Mouse (Mus musculus): Measurements from ENCODE around the gene Sugp1.
"Not testable (repeated sequence)": the region's sequence is repeated elsewhere in the genome, so short reads cannot be mapped to it uniquely, and the experiment has no call there.

Sugp1 gene

GRCm38 (mm10) chr8:70042583-70043455 is at the start of gene Sugp1, which contains the start of gene Mau2:
Sugp1 (plus strand) TSS chr8:70042813.
Mau2 (minus strand) TSS chr8:70042734.
- peak; percentile 98 for DNase-seq (ENCODE audit: low spot score)

- DNase-seq (ENCODE audit: low spot score): no peak
These were observed 47.2 kb upstream of the Sugp1 start for GRCm38 (mm10) chr8:69995422-69995775.

- peak; percentile 100 for DNase-seq (ENCODE audit: low spot score)
These were observed 46.6 kb upstream of the Sugp1 start, which contains the start of gene Gatad2a for GRCm38 (mm10) chr8:69995776-69996588. Gatad2a (minus strand) TSS chr8:69996384.

GRCm38 (mm10) chr8:69996589-69997285 is 45.9 kb upstream of the Sugp1 start:
- DNase-seq (ENCODE audit: low spot score): no peak

- DNase-seq (ENCODE audit: low spot score): no peak
These were observed 43.9 kb upstream of the Sugp1 start for GRCm38 (mm10) chr8:69998706-69999105.

GRCm38 (mm10) chr8:69999236-69999635 is 43.4 kb upstream of the Sugp1 start:
- no peak for DNase-seq (ENCODE audit: low spot score)

- no peak for DNase-seq (ENCODE audit: low spot score)
These were observed 42.4 kb upstream of the Sugp1 start for GRCm38 (mm10) chr8:70000226-70000625.

- DNase-seq (ENCODE audit: low spot score): peak; percentile 83
These were observed 41.3 kb upstream of the Sugp1 start for GRCm38 (mm10) chr8:70001176-70001891.

- not testable (repeated sequence) for DNase-seq (ENCODE audit: low spot score)
These were observed 40.8 kb upstream of the Sugp1 start for GRCm38 (mm10) chr8:70001892-70002191.

- DNase-seq (ENCODE audit: low spot score): no peak
These were observed 39.4 kb upstream of the Sugp1 start for GRCm38 (mm10) chr8:70003204-70003657.

- DNase-seq (ENCODE audit: low spot score): no peak
These were observed 38.3 kb upstream of the Sugp1 start for GRCm38 (mm10) chr8:70004345-70004744.

- DNase-seq (ENCODE audit: low spot score): no peak
These were observed 37.4 kb upstream of the Sugp1 start for GRCm38 (mm10) chr8:70005178-70005577.

GRCm38 (mm10) chr8:70010796-70011195 is 31.8 kb upstream of the Sugp1 start:
- not testable (repeated sequence) for DNase-seq (ENCODE audit: low spot score)

- DNase-seq (ENCODE audit: low spot score): no peak
These were observed 30.3 kb upstream of the Sugp1 start for GRCm38 (mm10) chr8:70012350-70012749.

GRCm38 (mm10) chr8:70012763-70013162 is 29.9 kb upstream of the Sugp1 start:
- DNase-seq (ENCODE audit: low spot score): no peak

GRCm38 (mm10) chr8:70015017-70015416 is 27.6 kb upstream of the Sugp1 start:
- no peak for DNase-seq (ENCODE audit: low spot score)

- peak; percentile 60 for DNase-seq (ENCODE audit: low spot score)
These were observed 19.0 kb upstream of the Sugp1 start for GRCm38 (mm10) chr8:70023596-70023995.

- DNase-seq (ENCODE audit: low spot score): no peak
These were observed 16.5 kb upstream of the Sugp1 start for GRCm38 (mm10) chr8:70026151-70026550.

- DNase-seq (ENCODE audit: low spot score): no peak
These were observed 12.4 kb upstream of the Sugp1 start for GRCm38 (mm10) chr8:70030255-70030654.

GRCm38 (mm10) chr8:70037994-70038393 is 4.6 kb upstream of the Sugp1 start:
- peak; percentile 5 for DNase-seq (ENCODE audit: low spot score)

- peak; percentile 3 for DNase-seq (ENCODE audit: low spot score)
These were observed 597 bp upstream of the Sugp1 start for GRCm38 (mm10) chr8:70041885-70042546.

Data from retina, embryonic 14.5 days (tissue).